Comparison of ENCODE assay signal across 22 mouse cellular contexts in genomic region chr12:72582021-72582420, GRCm38 (mm10).
"Had no signal": no experiment of that assay in that cellular context is flagged by ENCODE, and none has a peak within 500 bp of the region (broad histone marks: within the 10 kb centered on the region; RNA-seq: fewer than 3 reads in every experiment).

No protein-coding gene starts in this region.

- ATAC-seq: midbrain, embryonic 13.5 days; midbrain, embryonic 16.5 days had no signal

- H3K4me2 ChIP-seq: kidney, embryonic 15.5 days; limb, embryonic 12.5 days; limb, embryonic 15.5 days; lung, embryonic 14.5 days; midbrain, embryonic 13.5 days; neural tube, embryonic 13.5 days had no signal

- DNase-seq: kidney, adult 11 months; kidney, adult 8-10 months; kidney, postnatal 10 days; kidney, postnatal 36 days; left cerebral cortex, postnatal 4 days; lung, embryonic 14.5 days; lung, postnatal 10 days; lung, postnatal 36 days; right cerebral cortex, postnatal 4 days; thymus, adult 2 months; thymus, postnatal 14 days; thymus, postnatal 4 days had no signal

- H3K9me3 ChIP-seq: kidney, embryonic 15.5 days; limb, embryonic 15.5 days; midbrain, embryonic 13.5 days; neural tube, embryonic 13.5 days had no signal

- H3K4me1 ChIP-seq: kidney, embryonic 15.5 days; limb, embryonic 12.5 days; limb, embryonic 15.5 days; midbrain, embryonic 10.5 days; midbrain, embryonic 13.5 days; neural tube, embryonic 13.5 days had no signal

- H3K9ac ChIP-seq: kidney, embryonic 15.5 days; limb, embryonic 12.5 days; limb, embryonic 15.5 days; lung, embryonic 14.5 days; midbrain, embryonic 13.5 days; neural tube, embryonic 13.5 days had no signal

- H3K27me3 ChIP-seq: kidney, embryonic 15.5 days; limb, embryonic 12.5 days; limb, embryonic 15.5 days; megakaryocyte, embryonic 14.5 days; midbrain, embryonic 13.5 days; neural tube, embryonic 13.5 days had no signal

- H3K27ac ChIP-seq: kidney, embryonic 15.5 days; limb, embryonic 12.5 days; limb, embryonic 15.5 days; midbrain, embryonic 10.5 days; midbrain, embryonic 13.5 days; neural tube, embryonic 13.5 days; stomach, postnatal 0 days had no signal

- H3K36me3 ChIP-seq: kidney, embryonic 15.5 days had no signal

- H3K4me3 ChIP-seq: kidney, embryonic 15.5 days; limb, embryonic 12.5 days; limb, embryonic 15.5 days; megakaryocyte, embryonic 14.5 days; midbrain, embryonic 10.5 days; midbrain, embryonic 13.5 days; myocyte; neural tube, embryonic 13.5 days had no signal
